Comparison of ENCODE assay signal across 8 mouse cellular contexts in the genomic region with DNA sequence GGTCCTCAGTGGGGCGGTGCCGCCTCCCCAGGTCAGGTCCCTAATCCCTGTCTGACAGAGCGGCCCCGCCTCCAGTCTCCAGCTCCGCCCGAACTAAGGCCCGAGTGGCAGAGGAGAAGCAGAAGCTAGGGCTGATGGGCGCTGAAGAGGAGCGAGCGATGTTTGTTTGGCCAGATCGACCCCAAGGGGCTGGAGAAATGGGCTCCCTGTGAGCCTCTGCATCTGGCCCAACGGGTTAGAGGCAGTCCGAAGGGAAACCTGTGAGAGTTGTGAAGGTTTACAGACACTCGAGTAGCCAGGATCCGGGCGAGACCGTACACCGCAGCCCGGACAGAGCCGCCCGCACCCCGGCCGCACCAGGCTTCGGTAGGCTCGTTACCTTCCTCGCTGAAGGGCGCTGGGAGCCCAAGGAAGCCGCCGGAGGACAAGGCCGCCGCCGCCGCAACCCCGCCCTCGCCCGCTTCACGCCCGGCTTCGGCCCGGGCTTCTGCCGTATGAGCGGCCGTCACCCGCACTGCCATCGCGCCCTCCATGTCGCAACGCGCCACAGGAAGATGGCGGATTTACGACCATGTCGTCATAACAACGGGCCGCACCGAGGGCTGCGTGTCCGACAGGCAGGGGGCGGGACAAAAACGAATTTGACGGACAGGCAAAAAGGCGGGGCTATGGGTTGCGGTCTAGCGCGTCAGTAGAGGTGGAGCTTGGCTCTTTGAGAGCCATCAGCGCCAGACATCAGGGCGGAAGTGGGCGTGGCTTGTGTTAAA. TPM values are rescaled to one million over a fixed set of nuclear protein-coding genes. Genes with fewer than 3 reads are reported as not detected.
DNase-seq lines count a peak whose midpoint lies in the region; ATAC-seq and TF ChIP-seq lines count a peak whose summit lies in the region.

No protein-coding gene starts in this region.

- peak; percentile 93 for ATAC-seq in embryonic facial prominence, embryonic 15.5 days (ENCODE audit: insufficient number of reproducible peaks, low FRiP score, low TSS enrichment, low read depth)
- ATAC-seq in kidney, embryonic 14.5 days (ENCODE audit: low FRiP score, low TSS enrichment) = peak; percentile 96
- ATAC-seq in limb, embryonic 15.5 days (ENCODE audit: insufficient number of reproducible peaks, low FRiP score, low TSS enrichment, low read depth) = peak; percentile 91

- no peaks in the 10 kb centered on the region for H3K9me3 ChIP-seq in embryonic facial prominence, embryonic 15.5 days (replicated peaks)
- H3K9me3 ChIP-seq in kidney, embryonic 14.5 days (ENCODE audit: control insufficient read depth, low read length) = no peaks in the 10 kb centered on the region
- no peaks in the 10 kb centered on the region for H3K9me3 ChIP-seq in limb, embryonic 15.5 days

- no peaks in the 10 kb centered on the region for H3K4me1 ChIP-seq in bone marrow, adult 2 months (ENCODE audit: control insufficient read depth, insufficient read depth, low read length)
- H3K4me1 ChIP-seq in embryonic facial prominence, embryonic 15.5 days = peaks cover 18% of the 10 kb centered on the region; the same call in 1 of the 2 replicates
- peaks cover 6% of the 10 kb centered on the region; the same call in 1 of the 2 replicates for H3K4me1 ChIP-seq in kidney, embryonic 14.5 days (ENCODE audit: control insufficient read depth, insufficient read depth, low read length)
- H3K4me1 ChIP-seq in limb, embryonic 15.5 days = peaks cover 18% of the 10 kb centered on the region

- under 1% methylated on average over 67 of the region's 67 CpGs for WGBS in bone marrow, adult 2 months
- WGBS in embryonic facial prominence, embryonic 15.5 days = under 1% methylated on average over 67 of the region's 67 CpGs
- under 1% methylated on average over 63 of the region's 67 CpGs for WGBS in kidney, embryonic 14.5 days
- WGBS in limb, embryonic 15.5 days = under 1% methylated on average over 67 of the region's 67 CpGs

- peaks cover 17% of the 10 kb centered on the region for H3K36me3 ChIP-seq in embryonic facial prominence, embryonic 15.5 days
- peaks cover 16% of the 10 kb centered on the region for H3K36me3 ChIP-seq in kidney, embryonic 14.5 days (ENCODE audit: control insufficient read depth, insufficient read depth, low read length)
- peaks cover 21% of the 10 kb centered on the region for H3K36me3 ChIP-seq in limb, embryonic 15.5 days

- 0 out of 2 replicates have a peak, but pooled peaks have one; percentile 5 for TF ChIP-seq CTCF in bone marrow, adult 2 months (IDR thresholded peaks at IDR 0.05; ENCODE audit: control insufficient read depth, insufficient read depth, low read length)

- H3K27me3 ChIP-seq in embryonic facial prominence, embryonic 15.5 days = no peaks in the 10 kb centered on the region
- no peaks in the 10 kb centered on the region for H3K27me3 ChIP-seq in kidney, embryonic 14.5 days (ENCODE audit: control insufficient read depth, insufficient read depth, low read length)
- no peaks in the 10 kb centered on the region for H3K27me3 ChIP-seq in limb, embryonic 15.5 days

- H3K27ac ChIP-seq in bone marrow, adult 2 months (ENCODE audit: control insufficient read depth, insufficient read depth, low read depth, low read length, poor library complexity) = peak overlapping the region; percentile 96
- H3K27ac ChIP-seq in embryonic facial prominence, embryonic 15.5 days (replicated peaks) = peak overlapping the region; percentile 98
- H3K27ac ChIP-seq in kidney, embryonic 14.5 days (ENCODE audit: low read depth, low read length) = peak overlapping the region; percentile 95
- peak overlapping the region; percentile 97 for H3K27ac ChIP-seq in limb, embryonic 15.5 days

- H3K4me2 ChIP-seq in embryonic facial prominence, embryonic 15.5 days (replicated peaks) = peak overlapping the region; percentile 64
- H3K4me2 ChIP-seq in kidney, embryonic 14.5 days (replicated peaks; ENCODE audit: low read depth, low read length) = peak overlapping the region; percentile 67
- H3K4me2 ChIP-seq in limb, embryonic 15.5 days = peak overlapping the region; percentile 54

- peak overlapping the region; percentile 76 for H3K4me3 ChIP-seq in bone marrow, adult 2 months (replicated peaks; ENCODE audit: control insufficient read depth, low read depth, low read length)
- H3K4me3 ChIP-seq in embryonic facial prominence, embryonic 15.5 days (replicated peaks) = peak overlapping the region; percentile 71
- H3K4me3 ChIP-seq in kidney, embryonic 14.5 days (ENCODE audit: low read length) = peak overlapping the region; percentile 73
- peak overlapping the region; percentile 80 for H3K4me3 ChIP-seq in limb, embryonic 15.5 days

- peak; percentile 92 for TF ChIP-seq POLR2A in bone marrow, adult 2 months (IDR thresholded peaks at IDR 0.05; ENCODE audit: borderline replicate concordance, control insufficient read depth, low read depth, low read length)

- H3K9ac ChIP-seq in embryonic facial prominence, embryonic 15.5 days = peak overlapping the region; percentile 90
- H3K9ac ChIP-seq in kidney, embryonic 14.5 days (ENCODE audit: low read depth, low read length) = peak overlapping the region; percentile 83
- H3K9ac ChIP-seq in limb, embryonic 15.5 days = peak overlapping the region; percentile 79

- DNase-seq in 416B (ENCODE audit: low read depth) = peak; percentile 100
- peak; percentile 99 for DNase-seq in heart, adult 9 months (ENCODE audit: low spot score in 2 of 2)
- DNase-seq in monocyte, adult 2 months (ENCODE audit: low read depth in 1 of 2, low spot score in 2 of 2) = peak; percentile 100
- DNase-seq in spleen, postnatal 36 days (ENCODE audit: low spot score in 2 of 2) = peak; percentile 100

RNA-seq across cellular contexts. Expression of a gene that starts 12.0 kb away (rescaled TPM):
- 5.0 and 21.3 TPM in 2 replicates for polyA plus RNA-seq in bone marrow, adult 2 months (2011; ENCODE audit: insufficient read depth, insufficient read length, low replicate concordance, missing spikeins)
- 13.0 and 17.2 TPM in 2 replicates for polyA plus RNA-seq in embryonic facial prominence, embryonic 15.5 days (2015; fragmentation: Nextera tagmentation; extraction: Ambion mirVana)
- polyA plus RNA-seq in kidney, embryonic 14.5 days (2014; fragmentation: Nextera tagmentation; extraction: Ambion mirVana) = 2.5 and 2.8 TPM in 2 replicates
- 13.3 and 16.6 TPM in 2 replicates for polyA plus RNA-seq in limb, embryonic 15.5 days (2015; fragmentation: Nextera tagmentation; extraction: Ambion mirVana)

RNA-seq across cellular contexts. Expression of a gene that starts 15.2 kb away (rescaled TPM):
- polyA plus RNA-seq in bone marrow, adult 2 months (2011; ENCODE audit: insufficient read depth, insufficient read length, low replicate concordance, missing spikeins) = 34.5 and 70.1 TPM in 2 replicates
- polyA plus RNA-seq in embryonic facial prominence, embryonic 15.5 days (2015; fragmentation: Nextera tagmentation; extraction: Ambion mirVana) = 37.0 and 39.8 TPM in 2 replicates
- polyA plus RNA-seq in kidney, embryonic 14.5 days (2014; fragmentation: Nextera tagmentation; extraction: Ambion mirVana) = 21.6 and 23.2 TPM in 2 replicates
- polyA plus RNA-seq in limb, embryonic 15.5 days (2015; fragmentation: Nextera tagmentation; extraction: Ambion mirVana) = 36.3 and 37.5 TPM in 2 replicates

RNA-seq across cellular contexts. Expression of a gene that starts 15.3 kb away (rescaled TPM):
- 33.0 and 34.7 TPM in 2 replicates for polyA plus RNA-seq in bone marrow, adult 2 months (2011; ENCODE audit: insufficient read depth, insufficient read length, low replicate concordance, missing spikeins)
- polyA plus RNA-seq in embryonic facial prominence, embryonic 15.5 days (2015; fragmentation: Nextera tagmentation; extraction: Ambion mirVana) = 48.9 and 50.6 TPM in 2 replicates
- 54.1 and 65.0 TPM in 2 replicates for polyA plus RNA-seq in kidney, embryonic 14.5 days (2014; fragmentation: Nextera tagmentation; extraction: Ambion mirVana)
- 47.9 and 51.1 TPM in 2 replicates for polyA plus RNA-seq in limb, embryonic 15.5 days (2015; fragmentation: Nextera tagmentation; extraction: Ambion mirVana)

RNA-seq across cellular contexts. Expression of a gene that starts 18.7 kb away (rescaled TPM):
- polyA plus RNA-seq in bone marrow, adult 2 months (2011; ENCODE audit: insufficient read depth, insufficient read length, low replicate concordance, missing spikeins) = 3.3 TPM in 1 of 2 replicates, not detected in the other
- polyA plus RNA-seq in embryonic facial prominence, embryonic 15.5 days (2015; fragmentation: Nextera tagmentation; extraction: Ambion mirVana) = 0.43 and 0.44 TPM in 2 replicates
- polyA plus RNA-seq in kidney, embryonic 14.5 days (2014; fragmentation: Nextera tagmentation; extraction: Ambion mirVana) = 0.71 and 1.6 TPM in 2 replicates
- polyA plus RNA-seq in limb, embryonic 15.5 days (2015; fragmentation: Nextera tagmentation; extraction: Ambion mirVana) = not detected in 2 replicates

RNA-seq across cellular contexts. Expression of a gene that starts 23.9 kb away (rescaled TPM):
- polyA plus RNA-seq in bone marrow, adult 2 months (2011; ENCODE audit: insufficient read depth, insufficient read length, low replicate concordance, missing spikeins) = 9.8 and 22.9 TPM in 2 replicates
- polyA plus RNA-seq in embryonic facial prominence, embryonic 15.5 days (2015; fragmentation: Nextera tagmentation; extraction: Ambion mirVana) = 27.2 and 28.8 TPM in 2 replicates
- polyA plus RNA-seq in kidney, embryonic 14.5 days (2014; fragmentation: Nextera tagmentation; extraction: Ambion mirVana) = 36.4 and 36.9 TPM in 2 replicates
- polyA plus RNA-seq in limb, embryonic 15.5 days (2015; fragmentation: Nextera tagmentation; extraction: Ambion mirVana) = 26.2 and 30.5 TPM in 2 replicates

Comparison
In these comparisons a context has a peak if more than half of its experiments do, and no peak if none do; other contexts are left out.
1. Peak in every context shown above with its lines: DNase-seq, ATAC-seq, H3K4me3 ChIP-seq and H3K27ac ChIP-seq.